Mouse (Mus musculus) layer of hippocampus, postnatal 10 days (tissue): Measurements from ENCODE around the gene Gmps. TPM values are rescaled to one million over a fixed set of nuclear protein-coding genes. Genes with fewer than 3 reads are reported as not detected.

Source experiments
- total RNA-seq, 2 experiments: library from RNA; stranded (reverse); gene quantifications; 2 replicates each; pipeline ENCODE4 v1.2.3; 2021

Gene Gmps
- total RNA-seq, 2 experiments from 2014 or later, result 38.3 to 39.4 TPM

Other genes with a start within 250 kb of the Gmps start
- gene Plch1, start 76.6 kb upstream of the Gmps start, total RNA-seq, result 1 to 10 TPM; 6.0 to 9.6 TPM
- 10 to 100 TPM; 11.7 to 14.0 TPM for gene E130311K13Rik, start 46.6 kb upstream of the Gmps start, total RNA-seq
- 10 to 100 TPM; 24.4 to 25.2 TPM for gene Slc33a1, start 11.3 kb upstream of the Gmps start, total RNA-seq
- under 1 TPM; 0.78 to 0.89 TPM for gene Vmn2r1, start 105.4 kb downstream of the Gmps start, total RNA-seq
- gene Vmn2r2, start 165.8 kb downstream of the Gmps start, total RNA-seq, result not detected